Mouse (Mus musculus): Measurements from ENCODE around the gene Ciita. TPM values are rescaled to one million over a fixed set of nuclear protein-coding genes. Genes with fewer than 3 reads are reported as not detected.

Gene Ciita
- total RNA-seq, 2 experiments from 2014 or later, result 0.07 to 0.23 TPM

Other genes starting within 250 kb of the Ciita start
- 10 to 100 TPM; 13.8 to 14.5 TPM for gene Emp2, start 166.1 kb upstream of the Ciita start, total RNA-seq (2021)
- gene Tekt5, start 84.6 kb upstream of the Ciita start, total RNA-seq (2021), result 1 to 10 TPM; 6.5 to 8.6 TPM
- 10 to 100 TPM; 16.4 to 21.1 TPM for gene Nubp1, start 68.1 kb upstream of the Ciita start, total RNA-seq (2021)
- gene Tvp23a, start 32.7 kb upstream of the Ciita start, total RNA-seq (2021), result 10 to 100 TPM; 31.7 to 32.9 TPM
- gene Dexi, start 63.0 kb downstream of the Ciita start, total RNA-seq (2021), result 10 to 100 TPM; 59.5 to 64.8 TPM
- 10 to 100 TPM; 89.7 to 91.1 TPM for gene Clec16a, start 65.3 kb downstream of the Ciita start, total RNA-seq (2021)

Data from left cerebral cortex, postnatal 25 days (tissue).